Mouse (Mus musculus) lung, embryonic 16.5 days (tissue): ENCODE results near the gene Cog1. TPM values are rescaled to one million over a fixed set of nuclear protein-coding genes. Genes with fewer than 3 reads are reported as not detected.
A peak's percentile ranks its signal among the peaks of the same experiment; 100 is the strongest.

Experiments used
- ATAC-seq: fragments of 200-750 bp; cut with Nextera tagmentation; 2 replicates; pipeline ENCODE4 v1.8.0; 2017; ENCODE audit warnings: low read depth, mild to moderate bottlenecking, moderate library complexity
- H3K27ac ChIP-seq: fragments of 300-500 bp; sonication (generic); 2 replicates; pipeline ENCODE4 v1.5.1; 2014; ENCODE audit warnings: mild to moderate bottlenecking, control low read depth, low read length
- H3K27me3 ChIP-seq: fragments of 300-500 bp; sonication (generic); 2 replicates; pipeline ENCODE4 v1.6.1; 2014; ENCODE audit warnings: low read depth, low read length, mixed read lengths; ENCODE audit not compliant: control insufficient read depth, insufficient read depth
- H3K36me3 ChIP-seq: fragments of 300-500 bp; sonication (generic); 2 replicates; pipeline ENCODE4 v1.6.1; 2014; ENCODE audit warnings: low read length; ENCODE audit not compliant: control insufficient read depth, insufficient read depth
- H3K4me1 ChIP-seq: fragments of 300-500 bp; sonication (generic); replicated peaks from 2 replicates; pipeline ENCODE4 v1.6.1; 2014; ENCODE audit warnings: low read length, mixed read lengths; ENCODE audit not compliant: control insufficient read depth, insufficient read depth
- H3K4me2 ChIP-seq: fragments of 300-500 bp; sonication (generic); 2 replicates; pipeline ENCODE4 v1.6.1; 2014; ENCODE audit warnings: low read depth, low read length, control low read depth
- H3K4me3 ChIP-seq: fragments of 300-500 bp; sonication (generic); 2 replicates; pipeline ENCODE4 v1.5.1; 2014; ENCODE audit warnings: mild to moderate bottlenecking, low read length, control low read depth
- H3K9ac ChIP-seq: fragments of 300-500 bp; sonication (generic); 2 replicates; pipeline ENCODE4 v1.6.1; 2014; ENCODE audit warnings: low read length, control low read depth
- H3K9me3 ChIP-seq: fragments of 300-500 bp; sonication (generic); 2 replicates; pipeline ENCODE4 v1.6.1; 2016; ENCODE audit warnings: low read length; ENCODE audit not compliant: control insufficient read depth
- WGBS: fragments of 180-500 bp; shearing (Covaris S2); extraction: QIAGEN DNeasy Blood & Tissue Kit; methylation state at CpG from one replicate; pipeline ENCODE4 v1.1.7; 2014; 5-methylcytosine and 5-hydroxymethylcytosine counted together
- polyA plus RNA-seq: library from polyadenylated mRNA; unstranded; fragments of >200 nt; fragmentation: Nextera tagmentation; extraction: Ambion mirVana; gene quantifications from 2 replicates; pipeline ENCODE4 v1.2.1, GENCODE M21; 2015

Gene Cog1
- polyA plus RNA-seq, 1 experiment from 2014 or later = 22.0 TPM

DNA sequence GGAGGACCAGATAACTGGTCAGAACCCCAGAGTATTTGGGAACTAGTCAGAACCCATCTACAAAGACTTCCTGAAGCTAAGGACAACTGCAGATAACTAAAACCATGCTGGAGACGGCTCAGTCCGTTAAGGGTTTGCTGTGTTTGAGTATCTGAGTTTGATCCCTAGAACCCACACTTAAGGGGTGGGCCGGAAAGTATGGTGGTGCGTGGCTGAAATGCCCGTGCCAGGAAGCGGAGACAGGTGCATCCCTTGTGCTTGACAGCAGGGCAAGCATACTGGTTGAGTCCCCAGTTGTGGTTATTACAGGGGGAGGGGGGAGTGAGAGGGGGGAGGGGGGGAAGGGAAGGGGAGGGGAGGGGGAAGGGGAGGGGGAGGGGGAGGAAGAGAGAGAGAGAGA is 34.5 kb upstream of the Cog1 start:
- H3K4me2 ChIP-seq = no peak overlapping the region
- H3K9me3 ChIP-seq = no peaks in the 10 kb centered on the region
- H3K27me3 ChIP-seq = peaks cover 17% of the 10 kb centered on the region
- no peak overlapping the region for H3K4me3 ChIP-seq
- 54% methylated on average over 6 of the region's 6 CpGs for WGBS
- H3K9ac ChIP-seq = no peak overlapping the region
- no peak overlapping the region for H3K27ac ChIP-seq
- peaks cover 26% of the 10 kb centered on the region for H3K4me1 ChIP-seq
- ATAC-seq = no peak
- no peaks in the 10 kb centered on the region for H3K36me3 ChIP-seq

DNA sequence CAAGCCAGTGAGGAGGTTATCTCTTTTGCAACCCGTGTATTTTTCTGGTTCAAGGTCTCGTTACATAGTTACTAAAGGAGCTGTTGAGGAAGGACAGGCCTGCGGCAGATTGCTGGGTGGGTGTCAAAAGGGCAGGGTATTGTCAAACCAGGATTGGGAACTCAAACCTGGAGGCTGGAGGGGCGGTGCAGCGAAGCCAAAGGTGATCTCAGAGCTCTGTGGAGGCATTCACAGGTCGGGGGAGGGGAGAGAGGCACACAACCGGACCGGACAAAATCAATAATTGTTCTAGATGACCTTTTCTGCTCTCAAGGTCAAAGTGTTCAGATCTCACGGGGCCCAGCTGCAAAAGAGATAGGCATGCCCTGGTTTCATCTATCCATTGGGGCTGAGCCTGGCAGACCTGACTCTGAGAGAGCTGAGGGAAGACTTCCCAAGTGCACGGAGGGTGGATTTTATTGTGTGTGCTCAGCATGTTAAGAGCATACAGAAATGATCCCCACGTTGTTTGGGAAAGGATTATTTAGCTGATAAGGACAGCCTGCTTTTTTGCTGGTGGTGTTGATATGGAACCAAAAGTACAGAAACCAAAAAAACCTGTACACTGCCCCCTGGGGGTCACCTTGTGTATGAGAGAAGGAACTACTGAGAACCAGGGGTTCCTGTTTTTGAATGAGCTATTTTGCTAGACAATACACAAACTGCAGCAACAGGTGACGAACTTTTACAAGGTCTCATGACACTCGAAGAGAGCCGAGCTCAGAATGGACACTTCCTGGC is 31.6 kb upstream of the Cog1 start:
- H3K27ac ChIP-seq = no peak overlapping the region
- no peaks in the 10 kb centered on the region for H3K9me3 ChIP-seq
- WGBS = 34% methylated on average over 14 of the region's 14 CpGs
- peaks cover 34% of the 10 kb centered on the region for H3K27me3 ChIP-seq
- H3K4me1 ChIP-seq = peaks cover 16% of the 10 kb centered on the region
- H3K4me3 ChIP-seq = no peak overlapping the region
- no peaks in the 10 kb centered on the region for H3K36me3 ChIP-seq
- H3K9ac ChIP-seq = no peak overlapping the region
- no peak overlapping the region for H3K4me2 ChIP-seq
- no peak for ATAC-seq

DNA sequence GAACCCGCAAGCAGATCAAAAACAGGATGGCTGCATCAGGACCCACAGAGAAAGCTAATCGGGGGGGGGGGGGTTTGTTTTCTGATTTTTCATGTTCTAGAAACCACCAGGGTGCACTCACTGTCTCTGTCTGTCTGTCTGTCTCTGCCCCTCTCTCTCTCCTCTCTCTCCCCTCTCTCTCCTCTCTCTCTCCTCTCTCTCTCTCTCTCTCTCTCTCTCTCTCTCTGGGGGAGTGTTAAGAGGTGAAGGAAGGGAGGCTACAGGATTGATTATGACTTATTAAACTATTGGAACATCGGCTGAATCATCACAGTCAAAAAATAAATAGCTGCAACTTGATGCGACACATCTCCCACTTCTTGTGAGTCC is 30.7 kb upstream of the Cog1 start:
- Histone ChIP-seq H3K9ac (no peak overlapping the region), H3K36me3 (no peaks in the 10 kb centered on the region), H3K4me3 (peak overlapping the region; percentile 53), H3K27ac (no peak overlapping the region), H3K9me3 (no peaks in the 10 kb centered on the region), H3K4me1 (peaks cover 16% of the 10 kb centered on the region), H3K4me2 (peak overlapping the region; percentile 92), H3K27me3 (peaks cover 34% of the 10 kb centered on the region)
- 23% methylated on average over 4 of the region's 4 CpGs for WGBS
- no peak for ATAC-seq

- Histone ChIP-seq H3K4me3 (peak within 1 kb of the TSS; percentile 53), H3K27ac (no peak within 1 kb of the TSS), H3K4me2 (peak within 1 kb of the TSS; percentile 92), H3K36me3 (no peaks in the 10 kb centered on the region), H3K9me3 (no peaks in the 10 kb centered on the region), H3K27me3 (peaks cover 34% of the 10 kb centered on the region), H3K9ac (peak within 1 kb of the TSS; percentile 63), H3K4me1 (peaks cover 16% of the 10 kb centered on the region)
- under 1% methylated on average over 54 of the region's 54 CpGs for WGBS
- peak; percentile 68 for ATAC-seq
Observed at GRCm38 (mm10) chr11:113618672-113619419, 30.1 kb upstream of the Cog1 start, which contains the start of gene Sstr2. Gene Sstr2 (plus strand): TSS chr11:113619342.

GRCm38 (mm10) chr11:113619420-113620080 is 29.4 kb upstream of the Cog1 start:
- peaks cover 34% of the 10 kb centered on the region for H3K27me3 ChIP-seq
- H3K27ac ChIP-seq = no peak overlapping the region
- ATAC-seq = no peak
- H3K36me3 ChIP-seq = no peaks in the 10 kb centered on the region
- H3K4me2 ChIP-seq = peak overlapping the region; percentile 92
- peak overlapping the region; percentile 63 for H3K9ac ChIP-seq
- 3% methylated on average over 31 of the region's 31 CpGs for WGBS
- peaks cover 16% of the 10 kb centered on the region for H3K4me1 ChIP-seq
- peak overlapping the region; percentile 53 for H3K4me3 ChIP-seq
- no peaks in the 10 kb centered on the region for H3K9me3 ChIP-seq

DNA sequence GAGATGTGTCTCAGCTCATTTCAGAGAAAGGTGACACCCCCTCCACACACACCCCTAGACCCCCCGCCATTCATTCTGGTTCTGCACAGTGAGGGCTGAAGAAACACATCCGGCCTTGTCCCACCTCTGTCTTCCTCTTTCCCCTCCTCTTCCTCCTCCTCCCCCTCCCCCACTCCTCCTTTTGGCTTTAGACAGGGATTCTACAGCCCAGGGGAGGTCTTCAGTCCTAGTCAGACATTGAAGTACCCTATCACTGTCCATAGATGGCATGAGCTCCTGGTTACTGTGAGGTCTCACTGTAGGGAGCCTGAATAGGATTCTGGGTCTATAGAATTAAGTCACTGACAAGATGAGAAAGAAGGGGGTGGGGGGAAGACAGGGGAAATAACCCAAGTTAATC is 28.0 kb upstream of the Cog1 start:
- H3K4me2 ChIP-seq = no peak overlapping the region
- H3K27ac ChIP-seq = no peak overlapping the region
- WGBS = 59% methylated on average over 2 of the region's 2 CpGs

DNA sequence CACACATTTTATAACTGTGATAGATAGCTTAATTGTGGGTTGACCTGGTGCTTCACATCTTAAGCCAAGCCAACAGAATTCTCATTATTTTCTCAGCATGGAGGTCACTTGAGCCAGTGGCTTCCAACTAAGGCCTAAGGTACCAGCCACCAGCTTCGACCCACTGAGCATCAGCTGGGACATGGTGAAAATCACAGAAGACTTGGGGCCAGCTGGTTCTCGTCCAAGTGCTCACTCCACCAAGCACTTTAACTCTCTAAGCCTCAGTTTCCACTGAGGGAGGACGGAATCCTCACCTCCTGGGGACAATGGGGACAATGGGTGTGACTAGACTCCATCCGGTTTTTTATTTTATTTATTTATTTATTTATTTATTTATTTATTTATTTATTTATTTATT is 26.9 kb upstream of the Cog1 start:
- Histone ChIP-seq H3K4me2 (no peak overlapping the region), H3K9ac (no peak overlapping the region), H3K4me1 (peaks cover 16% of the 10 kb centered on the region), H3K4me3 (no peak overlapping the region), H3K27me3 (peaks cover 34% of the 10 kb centered on the region), H3K9me3 (no peaks in the 10 kb centered on the region), H3K27ac (no peak overlapping the region), H3K36me3 (no peaks in the 10 kb centered on the region)
- no peak for ATAC-seq
- 83% methylated on average over 4 of the region's 4 CpGs for WGBS

More for the DNA sequence above, 28.0 kb upstream of the Cog1 start:
- Histone ChIP-seq H3K9ac (no peak overlapping the region), H3K27me3 (peaks cover 34% of the 10 kb centered on the region), H3K4me3 (no peak overlapping the region), H3K36me3 (no peaks in the 10 kb centered on the region), H3K9me3 (no peaks in the 10 kb centered on the region), H3K4me1 (peaks cover 16% of the 10 kb centered on the region)
- no peak for ATAC-seq

DNA sequence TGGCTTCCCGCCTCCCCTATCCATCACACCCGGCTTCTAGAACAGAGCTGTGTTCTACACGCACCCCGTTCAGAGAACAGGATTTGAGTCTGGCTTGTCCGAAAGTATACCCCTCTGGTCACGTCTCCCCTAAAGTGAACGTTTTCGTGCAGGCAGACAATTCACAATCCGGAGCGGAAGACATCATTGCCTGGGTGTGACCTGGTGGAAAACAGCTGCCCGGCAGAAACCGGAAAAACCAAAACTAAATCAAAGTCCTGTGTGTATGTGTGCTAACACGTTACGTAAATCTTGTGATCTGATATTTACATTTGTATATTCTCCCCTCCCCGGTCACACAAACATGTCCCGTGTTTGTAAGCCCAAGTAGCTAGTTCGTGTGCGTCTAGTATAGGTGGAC is 23.5 kb upstream of the Cog1 start:
- no peak overlapping the region for H3K4me2 ChIP-seq
- H3K4me3 ChIP-seq = no peak overlapping the region
- ATAC-seq = peak; percentile 78
- H3K36me3 ChIP-seq = no peaks in the 10 kb centered on the region
- no peaks in the 10 kb centered on the region for H3K9me3 ChIP-seq
- no peaks in the 10 kb centered on the region for H3K4me1 ChIP-seq
- H3K27me3 ChIP-seq = peaks cover 7% of the 10 kb centered on the region
- WGBS = 68% methylated on average over 18 of the region's 18 CpGs
- H3K27ac ChIP-seq = no peak overlapping the region
- no peak overlapping the region for H3K9ac ChIP-seq

- Histone ChIP-seq H3K36me3 (no peaks in the 10 kb centered on the region), H3K9ac (no peak overlapping the region), H3K4me1 (0 out of 2 replicates have a peak, but pooled peaks cover 3% of the 10 kb centered on the region), H3K4me3 (no peak overlapping the region), H3K4me2 (no peak overlapping the region), H3K9me3 (no peaks in the 10 kb centered on the region), H3K27ac (no peak overlapping the region), H3K27me3 (no peaks in the 10 kb centered on the region)
- 47% methylated on average over 4 of the region's 4 CpGs for whole genome bisulfite sequencing
- ATAC-seq = no peak
Observed at GRCm38 (mm10) chr11:113627785-113628184, 21.2 kb upstream of the Cog1 start.
